In the genomic region with DNA sequence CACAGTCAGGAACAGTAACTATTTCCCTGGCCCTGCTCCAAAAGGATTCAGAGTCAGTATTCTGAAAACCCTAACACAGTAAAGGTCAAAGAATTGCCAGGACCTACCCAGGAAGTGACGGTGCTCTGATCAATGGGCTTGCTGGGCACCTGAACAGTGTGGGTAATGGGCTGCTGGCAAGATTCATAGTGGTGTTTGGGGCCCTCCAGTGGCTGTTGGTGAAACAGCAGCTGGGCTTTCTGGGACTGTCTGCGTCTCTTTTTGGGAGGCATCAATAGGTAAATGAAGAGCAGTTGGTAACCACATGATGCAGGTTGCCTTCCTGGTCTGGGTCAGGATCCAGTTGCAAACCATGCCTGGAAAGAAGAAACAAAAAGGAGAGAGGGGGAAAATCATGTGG, we compare ENCODE assay signal across 9 mouse cellular contexts. TPM values are rescaled to one million over a fixed set of nuclear protein-coding genes. Genes with fewer than 3 reads are reported as not detected.
A peak's percentile ranks its signal among the peaks of the same experiment; 100 is the strongest.
DNase-seq lines count a peak whose midpoint lies in the region; ATAC-seq lines count a peak whose summit lies in the region.
"Had no signal": no experiment of that assay in that cellular context is flagged by ENCODE, and none has a peak within 500 bp of the region (broad histone marks: within the 10 kb centered on the region; RNA-seq: fewer than 3 reads in every experiment).

No protein-coding gene starts in this region.

- H3K9me3 ChIP-seq in liver, embryonic 13.5 days (replicated peaks), result no peaks in the 10 kb centered on the region

- DNase-seq in urinary bladder, postnatal 14 days (ENCODE audit: low spot score), result peak; percentile 54
- no peak for DNase-seq in urinary bladder, postnatal 10 days (ENCODE audit: low spot score)
- DNase-seq in adrenal gland, postnatal 10 days, result peak; percentile 80
- DNase-seq in embryo, embryonic 9.5 days (ENCODE audit: extremely low spot score), result peak; percentile 67
- DNase-seq in liver, embryonic 13.5 days, result peak; percentile 48
- DNase-seq in retina, postnatal 7 days (ENCODE audit: low read depth, low spot score), result peak; percentile 54

- 47% methylated on average over 2 of the region's 2 CpGs for WGBS in liver, embryonic 13.5 days (ENCODE audit: insufficient replicate concordance)

- H3K36me3 ChIP-seq in liver, embryonic 13.5 days, result peaks cover 39% of the 10 kb centered on the region

- ATAC-seq in inflammation-experienced regulatory T-cells, adult 6 months, result peak; percentile 51
- no peak for ATAC-seq in liver, embryonic 13.5 days (ENCODE audit: low read depth)
- ATAC-seq in erythroid progenitor cell, adult 5-6 weeks (replicated peaks; ENCODE audit: low FRiP score, poor library complexity, severe bottlenecking), result no peak

- no peak overlapping the region for H3K4me2 ChIP-seq in liver, embryonic 13.5 days

- H3K9ac ChIP-seq in liver, embryonic 13.5 days, result no peak overlapping the region

- H3K27ac ChIP-seq in liver, embryonic 13.5 days, result no peak overlapping the region

- H3K4me1 ChIP-seq in liver, embryonic 13.5 days (replicated peaks), result peaks cover 56% of the 10 kb centered on the region

- peaks cover 8% of the 10 kb centered on the region; the same call in 1 of the 2 replicates for H3K27me3 ChIP-seq in liver, embryonic 13.5 days

- no peak overlapping the region for H3K4me3 ChIP-seq in liver, embryonic 13.5 days (replicated peaks)

RNA-seq across cellular contexts. Expression of gene Tulp3, which starts 3.3 kb away (rescaled TPM):
- total RNA-seq in adrenal gland, postnatal 10 days (2021), result 10 to 100 TPM; 24.2 to 27.2 TPM
- 1 to 10 TPM in 1 of 3 experiments, under 1 TPM in 2; 0.92 to 1.3 (median 0.98) TPM for polyA plus RNA-seq in inflammation-experienced regulatory T-cells, adult 6 months (2017; shearing (Covaris generic))
- polyA plus RNA-seq in liver, embryonic 13.5 days (2015; fragmentation: Nextera tagmentation; extraction: Ambion mirVana), result 2.5 TPM in 2 replicates
- total RNA-seq in erythroid progenitor cell, adult 5-6 weeks (2015; ENCODE audit: low replicate concordance), result 0.84 and 2.9 TPM in 2 replicates
- 2.3 and 3.0 TPM in 2 replicates for total RNA-seq in erythroid progenitor cell, adult 5-6 weeks (2017; ENCODE audit: low replicate concordance)

RNA-seq across cellular contexts. Expression of gene Rhno1, which starts 3.7 kb away (rescaled TPM):
- total RNA-seq in adrenal gland, postnatal 10 days (2021), result 10 to 100 TPM; 21.7 to 30.1 TPM
- 10 to 100 TPM; 62.0 to 75.7 (median 67.7) TPM for polyA plus RNA-seq in inflammation-experienced regulatory T-cells, adult 6 months (2017; shearing (Covaris generic))
- polyA plus RNA-seq in liver, embryonic 13.5 days (2015; fragmentation: Nextera tagmentation; extraction: Ambion mirVana), result 64.3 and 70.5 TPM in 2 replicates
- 141 and 176 TPM in 2 replicates for total RNA-seq in erythroid progenitor cell, adult 5-6 weeks (2015; ENCODE audit: low replicate concordance)
- total RNA-seq in erythroid progenitor cell, adult 5-6 weeks (2017; ENCODE audit: low replicate concordance), result 147 and 174 TPM in 2 replicates

RNA-seq across cellular contexts. Expression of gene Foxm1, which starts 3.8 kb away (rescaled TPM):
- total RNA-seq in adrenal gland, postnatal 10 days (2021), result 10 to 100 TPM; 15.3 to 16.6 TPM
- polyA plus RNA-seq in inflammation-experienced regulatory T-cells, adult 6 months (2017; shearing (Covaris generic)), result 1 to 10 TPM; 2.0 to 9.6 (median 2.7) TPM
- 12.2 and 14.7 TPM in 2 replicates for polyA plus RNA-seq in liver, embryonic 13.5 days (2015; fragmentation: Nextera tagmentation; extraction: Ambion mirVana)
- total RNA-seq in erythroid progenitor cell, adult 5-6 weeks (2015; ENCODE audit: low replicate concordance), result 131 and 194 TPM in 2 replicates
- 90.5 and 96.5 TPM in 2 replicates for total RNA-seq in erythroid progenitor cell, adult 5-6 weeks (2017; ENCODE audit: low replicate concordance)

RNA-seq across cellular contexts. Expression of gene Tex52, which starts 16.3 kb away (rescaled TPM):
- total RNA-seq in adrenal gland, postnatal 10 days (2021), result not detected
- under 1 TPM in 1 of 3 experiments, not detected in 2; 0.30 TPM for polyA plus RNA-seq in inflammation-experienced regulatory T-cells, adult 6 months (2017; shearing (Covaris generic))
- not detected in 2 replicates for polyA plus RNA-seq in liver, embryonic 13.5 days (2015; fragmentation: Nextera tagmentation; extraction: Ambion mirVana)
- total RNA-seq in erythroid progenitor cell, adult 5-6 weeks (2015; ENCODE audit: low replicate concordance), result not detected in 2 replicates
- 1.9 and 6.4 TPM in 2 replicates for total RNA-seq in erythroid progenitor cell, adult 5-6 weeks (2017; ENCODE audit: low replicate concordance)

RNA-seq across cellular contexts. Expression of gene Gm44596, which starts 16.3 kb away (rescaled TPM):
- total RNA-seq in adrenal gland, postnatal 10 days (2021), result not detected
- polyA plus RNA-seq in inflammation-experienced regulatory T-cells, adult 6 months (2017; shearing (Covaris generic)), result not detected
- not detected in 2 replicates for polyA plus RNA-seq in liver, embryonic 13.5 days (2015; fragmentation: Nextera tagmentation; extraction: Ambion mirVana)
- not detected in 2 replicates for total RNA-seq in erythroid progenitor cell, adult 5-6 weeks (2015; ENCODE audit: low replicate concordance)
- not detected in 2 replicates for total RNA-seq in erythroid progenitor cell, adult 5-6 weeks (2017; ENCODE audit: low replicate concordance)
- total RNA-seq: gastrocnemius, postnatal 4 days had no signal

Comparison
In these comparisons a context has a peak if more than half of its experiments do, and no peak if none do; other contexts are left out.
1. RNA of gene Tulp3, which starts 3.3 kb away (total RNA-seq): 24.2 to 27.2 TPM in adrenal gland, postnatal 10 days; 0.84 to 3.0 TPM in erythroid progenitor cell, adult 5-6 weeks; every median in the first group is over 4 times any median in the second.
2. RNA of gene Rhno1, which starts 3.7 kb away (total RNA-seq): 141 to 176 TPM in erythroid progenitor cell, adult 5-6 weeks; 21.7 to 30.1 TPM in adrenal gland, postnatal 10 days; every median in the first group is over 4 times any median in the second.
3. RNA of gene Foxm1, which starts 3.8 kb away (total RNA-seq): 90.5 to 194 TPM in erythroid progenitor cell, adult 5-6 weeks; 15.3 to 16.6 TPM in adrenal gland, postnatal 10 days; every median in the first group is over 4 times any median in the second.